Mouse (Mus musculus) lung, postnatal 0 days (tissue): Measurements from ENCODE around the gene Cracr2b. TPM values are rescaled to one million over a fixed set of nuclear protein-coding genes. Genes with fewer than 3 reads are reported as not detected.
A peak's percentile ranks its signal among the peaks of the same experiment; 100 is the strongest.

Experiments used
- ATAC-seq: fragments of 200-750 bp; cut with Nextera tagmentation; 2 replicates; pipeline ENCODE4 v1.8.0; 2017; ENCODE audit warnings: moderate library complexity
- DNase-seq: peaks from one replicate; pipeline ENCODE4 v3.0.0-alpha.2; 2016; ENCODE audit warnings: low spot score
- H3K27ac ChIP-seq: fragments of 300-500 bp; sonication (generic); 2 replicates; pipeline ENCODE4 v1.5.1; 2014; ENCODE audit warnings: antibody characterized with exemption, mild to moderate bottlenecking, low read length, mixed read lengths
- H3K27me3 ChIP-seq: fragments of 300-500 bp; sonication (generic); replicated peaks from 2 replicates; pipeline ENCODE4 v1.6.1; 2014; ENCODE audit warnings: low read length, mixed read lengths; ENCODE audit not compliant: insufficient read depth
- H3K36me3 ChIP-seq: fragments of 300-500 bp; sonication (generic); 2 replicates; pipeline ENCODE4 v1.6.1; 2014; ENCODE audit warnings: low read length, mixed read lengths; ENCODE audit not compliant: insufficient read depth
- H3K4me1 ChIP-seq: fragments of 300-500 bp; sonication (generic); 2 replicates; pipeline ENCODE4 v1.6.1; 2014; ENCODE audit warnings: antibody characterized with exemption, low read depth, low read length, mixed read lengths; ENCODE audit not compliant: insufficient read depth
- H3K4me2 ChIP-seq: fragments of 300-500 bp; sonication (generic); replicated peaks from 2 replicates; pipeline ENCODE4 v1.6.1; 2014; ENCODE audit warnings: low read depth, mild to moderate bottlenecking, low read length, moderate library complexity, mixed read lengths
- H3K4me3 ChIP-seq: fragments of 300-500 bp; sonication (generic); 2 replicates; pipeline ENCODE4 v1.5.1; 2014; ENCODE audit warnings: low read depth, low read length
- H3K9ac ChIP-seq: fragments of 300-500 bp; sonication (generic); replicated peaks from 2 replicates; pipeline ENCODE4 v1.6.1; 2014; ENCODE audit warnings: low read depth, mild to moderate bottlenecking
- H3K9me3 ChIP-seq: fragments of 300-500 bp; sonication (generic); 2 replicates; pipeline ENCODE4 v1.6.1; 2016; ENCODE audit warnings: low read length, mixed read lengths
- CTCF ChIP-seq: IDR thresholded peaks from 2 replicates; pipeline ENCODE4 v1.5.1; 2016; ENCODE audit warnings: antibody characterized with exemption, mild to moderate bottlenecking
- EP300 ChIP-seq: IDR thresholded peaks from 2 replicates; pipeline ENCODE4 v1.6.1; 2016; ENCODE audit warnings: antibody characterized with exemption, mild to moderate bottlenecking, control low read depth
- WGBS: fragments of 180-500 bp; shearing (Covaris S2); extraction: QIAGEN DNeasy Blood & Tissue Kit; methylation state at CpG from one replicate; pipeline ENCODE4 v1.1.7; 2014; 5-methylcytosine and 5-hydroxymethylcytosine counted together
- polyA plus RNA-seq: library from polyadenylated mRNA; unstranded; fragments of >200 nt; fragmentation: Nextera tagmentation; extraction: Ambion mirVana; gene quantifications from 2 replicates; pipeline ENCODE4 v1.2.1, GENCODE M21; 2015

The Cracr2b gene
- 74.9 and 82.0 TPM in 2 replicates for polyA plus RNA-seq

DNA sequence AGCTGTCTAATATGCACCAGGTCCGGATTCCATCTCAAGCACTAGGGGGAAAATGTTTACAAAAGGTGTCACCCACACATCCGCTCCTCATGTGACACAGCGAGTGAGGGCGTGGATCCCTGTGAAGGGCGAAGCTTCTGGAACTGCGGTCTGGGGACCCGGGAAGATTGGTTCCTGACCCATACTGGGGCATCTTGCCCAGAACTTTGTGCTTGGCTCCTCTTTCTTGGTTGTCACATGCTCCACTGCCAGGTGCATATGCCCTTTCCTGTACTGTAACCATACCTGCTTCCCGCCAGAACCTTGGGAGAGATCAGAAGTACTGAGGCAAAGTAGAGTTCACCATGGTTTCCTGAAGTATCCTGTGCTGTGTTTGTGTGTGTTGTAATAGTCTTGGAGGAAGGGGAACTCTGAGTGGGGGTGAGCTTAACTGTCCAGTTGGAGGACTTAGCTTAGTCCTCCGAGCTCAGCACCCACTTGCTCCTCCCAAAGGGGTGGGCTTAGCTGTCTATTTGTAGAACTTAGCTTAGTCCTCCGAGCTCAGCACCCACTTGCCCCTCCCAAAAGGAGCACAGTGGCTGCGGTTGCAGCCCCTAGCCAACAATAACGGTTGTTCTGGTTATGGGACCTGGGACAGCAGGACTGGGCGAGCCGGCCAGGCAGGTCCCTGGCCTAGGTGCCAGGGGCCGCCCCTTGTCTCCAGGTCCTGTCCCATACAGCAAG lies at the start of gene Cracr2b:
Gene Cracr2b, plus strand, starts transcription at position 704 of the 723 bp plus-strand sequence.
- Histone ChIP-seq H3K4me2 (peak within 1 kb of the TSS; percentile 89), H3K9me3 (no peaks in the 10 kb centered on the region), H3K36me3 (peaks cover 22% of the 10 kb centered on the region), H3K27ac (peak within 1 kb of the TSS; percentile 89), H3K9ac (peak within 1 kb of the TSS; percentile 65), H3K27me3 (no peaks in the 10 kb centered on the region; the same call in 1 of the 2 replicates), H3K4me3 (peak within 1 kb of the TSS; percentile 55), H3K4me1 (peaks cover 41% of the 10 kb centered on the region)
- peak; percentile 24 for ATAC-seq
- 31% methylated on average over 15 of the region's 15 CpGs for WGBS
- TF ChIP-seq EP300 = no peak
- TF ChIP-seq CTCF = 0 out of 2 replicates have a peak, but pooled peaks have one; percentile 2
- peak; percentile 82 for DNase-seq

DNA sequence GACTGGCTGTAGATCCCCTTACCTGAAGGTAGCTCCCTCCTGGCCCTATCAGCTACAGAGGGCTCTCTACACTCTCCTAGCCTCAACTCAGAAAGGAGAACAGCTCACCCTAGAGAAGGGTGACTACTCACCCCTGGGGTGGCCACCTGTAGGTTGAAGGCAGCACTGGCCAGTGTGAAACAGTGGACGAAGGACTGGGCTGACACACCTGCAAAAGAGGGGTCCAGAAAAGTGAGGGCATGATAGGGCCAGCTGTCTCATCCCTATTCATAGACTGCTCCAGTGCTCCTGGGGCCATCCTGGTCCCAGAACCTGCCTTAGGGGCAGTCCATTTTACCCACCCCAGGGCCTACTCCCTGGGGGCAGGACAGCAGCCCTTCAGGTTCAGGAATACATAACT lies 49.2 kb upstream of the Cracr2b start:
- H3K4me3 ChIP-seq = no peak overlapping the region
- H3K4me2 ChIP-seq = no peak overlapping the region
- H3K4me1 ChIP-seq = no peaks in the 10 kb centered on the region; the same call in 1 of the 2 replicates
- WGBS = 100% methylated on average over 1 of the region's 1 CpGs
- H3K9me3 ChIP-seq = no peaks in the 10 kb centered on the region
- no peak overlapping the region; the same call in 1 of the 2 replicates for H3K9ac ChIP-seq
- ATAC-seq = no peak
- no peak overlapping the region for H3K27ac ChIP-seq
- H3K27me3 ChIP-seq = no peaks in the 10 kb centered on the region
- H3K36me3 ChIP-seq = no peaks in the 10 kb centered on the region
- DNase-seq = no peak
- TF ChIP-seq EP300 (no peak), CTCF (peak; percentile 6; the same call in 1 of the 2 replicates)

DNA sequence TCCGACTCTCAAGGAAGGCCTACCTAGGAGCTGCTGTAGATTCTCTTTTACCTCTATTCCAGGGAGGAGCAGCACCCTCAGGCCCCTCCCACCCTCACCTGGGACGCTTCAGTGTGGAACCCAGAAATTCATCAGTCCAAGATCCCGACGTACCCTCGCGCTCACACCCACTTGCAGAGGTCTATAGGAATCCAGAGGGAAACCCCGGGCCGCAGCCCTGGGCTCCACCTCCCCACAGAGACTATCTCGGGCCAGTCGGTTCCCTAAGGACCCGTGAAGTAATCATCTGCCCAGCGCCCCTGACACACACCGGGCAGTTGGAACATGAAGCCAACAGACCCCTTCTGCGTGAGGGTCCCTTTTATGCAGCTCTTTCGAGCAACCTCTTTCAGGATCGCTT lies 47.6 kb upstream of the Cracr2b start:
- H3K27ac ChIP-seq = peak overlapping the region; percentile 73
- H3K36me3 ChIP-seq = no peaks in the 10 kb centered on the region
- ATAC-seq (0 out of 2 replicates have a peak, but pooled peaks have one; percentile 1), DNase-seq (peak; percentile 37)
- no peaks in the 10 kb centered on the region; the same call in 1 of the 2 replicates for H3K4me1 ChIP-seq
- H3K27me3 ChIP-seq = no peaks in the 10 kb centered on the region
- no peak for TF ChIP-seq EP300
- TF ChIP-seq CTCF = no peak
- H3K9me3 ChIP-seq = no peaks in the 10 kb centered on the region
- H3K4me2 ChIP-seq = peak overlapping the region; percentile 91
- H3K9ac ChIP-seq = peak overlapping the region; percentile 66
- 4% methylated on average over 16 of the region's 16 CpGs for WGBS
- peak overlapping the region; percentile 74 for H3K4me3 ChIP-seq

DNA sequence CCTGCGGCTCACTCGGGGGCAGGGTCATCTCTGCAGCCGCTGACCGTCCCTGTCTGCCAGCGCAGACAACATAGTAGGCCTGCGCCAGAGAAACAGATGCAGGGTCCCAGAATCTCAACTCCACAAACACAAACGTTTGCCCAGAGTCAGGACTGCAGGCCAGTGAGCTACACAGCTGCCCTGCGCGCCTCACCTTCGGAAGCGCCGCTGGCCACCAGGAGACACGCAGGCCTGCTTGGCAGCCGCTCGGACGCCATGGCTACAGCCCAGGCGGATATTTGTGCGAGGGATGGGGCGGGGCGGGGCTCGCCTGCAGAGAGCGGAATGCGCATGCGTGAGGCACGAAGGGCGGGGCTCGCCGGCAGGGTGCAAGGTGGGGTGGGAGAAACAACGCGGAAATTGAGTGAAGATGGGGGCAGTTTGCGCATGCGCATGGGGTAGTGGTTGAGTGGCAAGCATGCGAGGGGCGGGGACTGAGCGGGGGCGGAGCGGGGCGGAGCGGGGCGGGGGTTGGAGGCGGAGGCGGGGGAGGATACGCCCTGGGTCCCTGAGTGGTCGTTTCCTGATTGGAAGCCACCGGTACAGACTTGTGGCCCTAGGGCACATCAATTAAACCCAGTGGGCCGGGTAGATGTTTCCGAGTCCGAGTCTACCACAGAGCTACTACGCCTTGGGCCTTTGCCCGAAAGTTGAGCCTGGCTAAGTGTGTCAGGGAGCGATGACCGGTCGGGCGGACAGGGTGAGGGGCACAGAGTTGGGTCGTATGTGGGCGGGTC lies 46.9 kb upstream of the Cracr2b start, which contains the start of gene Gatd1:
Gene Gatd1, minus strand, starts transcription at position 328 of the 776 bp plus-strand sequence.
- Histone ChIP-seq H3K9ac (peak within 1 kb of the TSS; percentile 66), H3K27ac (peak within 1 kb of the TSS; percentile 73), H3K4me2 (peak within 1 kb of the TSS; percentile 91), H3K27me3 (no peaks in the 10 kb centered on the region), H3K4me3 (peak within 1 kb of the TSS; percentile 74), H3K36me3 (no peaks in the 10 kb centered on the region), H3K9me3 (no peaks in the 10 kb centered on the region), H3K4me1 (no peaks in the 10 kb centered on the region; the same call in 1 of the 2 replicates)
- TF ChIP-seq EP300 (no peak), CTCF (peak; percentile 48)
- WGBS = 1% methylated on average over 55 of the region's 56 CpGs
- ATAC-seq = peak; percentile 95
- peak; percentile 99 for DNase-seq

DNA sequence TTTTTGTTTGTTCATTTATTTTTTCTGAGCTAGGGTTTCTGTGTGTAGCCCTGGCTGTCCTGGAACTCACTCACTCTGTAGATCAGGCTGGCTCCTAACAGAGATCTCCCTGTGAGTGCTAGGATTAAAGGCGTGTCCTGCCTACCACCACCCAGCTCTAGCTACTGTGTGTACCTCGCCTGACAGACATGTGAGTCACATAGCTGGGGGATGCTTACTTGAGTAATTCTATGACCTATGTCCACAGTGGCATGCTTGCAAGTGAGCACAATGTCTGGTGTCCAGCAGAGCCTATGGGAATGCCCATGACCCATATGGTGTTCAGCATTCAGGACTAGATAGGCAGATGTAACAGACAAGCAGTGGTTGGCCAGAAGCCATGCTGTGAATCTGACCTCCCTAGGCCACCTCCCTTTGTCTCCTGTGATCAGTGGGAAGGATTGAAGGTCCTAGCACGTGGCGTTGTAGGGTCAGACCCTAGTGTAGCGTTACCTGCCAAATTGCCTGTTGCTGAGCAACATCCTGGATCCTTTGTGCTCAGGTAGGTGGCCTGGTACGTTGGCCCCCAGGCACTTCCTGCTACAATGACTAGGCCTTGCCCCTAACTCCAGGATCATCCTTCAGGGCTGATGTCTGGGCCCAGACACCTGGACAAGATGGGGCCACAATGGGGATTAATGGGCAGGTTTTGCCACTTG lies 44.6 kb upstream of the Cracr2b start:
- no peak overlapping the region for H3K27ac ChIP-seq
- no peak for TF ChIP-seq EP300
- H3K36me3 ChIP-seq = no peaks in the 10 kb centered on the region
- no peak for ATAC-seq
- H3K9ac ChIP-seq = no peak overlapping the region
- DNase-seq = no peak
- H3K4me2 ChIP-seq = no peak overlapping the region
- WGBS = 75% methylated on average over 6 of the region's 6 CpGs
- no peaks in the 10 kb centered on the region for H3K9me3 ChIP-seq
- H3K4me1 ChIP-seq = no peaks in the 10 kb centered on the region; the same call in 1 of the 2 replicates
- H3K27me3 ChIP-seq = no peaks in the 10 kb centered on the region
- no peak overlapping the region for H3K4me3 ChIP-seq
